Mouse (Mus musculus): ENCODE results near the gene Usp40. TPM values are rescaled to one million over a fixed set of nuclear protein-coding genes. Genes with fewer than 3 reads are reported as not detected.

The Usp40 gene
- polyA plus RNA-seq, 1 experiment = 10.1 TPM

- WGBS = 93% methylated on average over 4 of the region's 4 CpGs
- TF ChIP-seq CTCF (conservative IDR thresholded peaks at IDR 0.05; ENCODE audit: insufficient read depth, insufficient read length, low read depth, low read length) (no peak), POLR2A (IDR thresholded peaks at IDR 0.05; ENCODE audit: low read depth, low read length) (no peak)
- H3K27me3 ChIP-seq (replicated peaks; ENCODE audit: control insufficient read depth, insufficient read depth, low read length) = no peaks in the 10 kb centered on the region
- no peaks in the 10 kb centered on the region for H3K4me1 ChIP-seq (ENCODE audit: control insufficient read depth, insufficient read depth, low read length)
- DNase-seq = no peak
- H3K27ac ChIP-seq (ENCODE audit: insufficient read depth, low read depth, low read length) = no peak overlapping the region
- H3K36me3 ChIP-seq (ENCODE audit: control insufficient read depth, insufficient read depth, low read length) = no peaks in the 10 kb centered on the region
- H3K4me3 ChIP-seq (ENCODE audit: insufficient read depth, low read depth, low read length) = no peak overlapping the region
These were observed 5.8 kb upstream of the Usp40 start for GRCm38 (mm10) chr1:88014194-88014593.

GRCm38 (mm10) chr1:88013726-88014125 lies 5.4 kb upstream of the Usp40 start:
- H3K27ac ChIP-seq (ENCODE audit: insufficient read depth, low read depth, low read length) = no peak overlapping the region
- no peaks in the 10 kb centered on the region for H3K27me3 ChIP-seq (replicated peaks; ENCODE audit: control insufficient read depth, insufficient read depth, low read length)
- 38% methylated on average over 3 of the region's 3 CpGs for WGBS

GRCm38 (mm10) chr1:88009521-88009920 lies 1.2 kb upstream of the Usp40 start:
- DNase-seq = no peak
- Histone ChIP-seq H3K36me3 (ENCODE audit: control insufficient read depth, insufficient read depth, low read length) (no peaks in the 10 kb centered on the region; the same call in 1 of the 2 replicates), H3K4me1 (ENCODE audit: control insufficient read depth, insufficient read depth, low read length) (peaks cover 2% of the 10 kb centered on the region; the same call in 1 of the 2 replicates), H3K27me3 (replicated peaks; ENCODE audit: control insufficient read depth, insufficient read depth, low read length) (no peaks in the 10 kb centered on the region), H3K4me3 (ENCODE audit: insufficient read depth, low read depth, low read length) (no peak overlapping the region), H3K27ac (ENCODE audit: insufficient read depth, low read depth, low read length) (no peak overlapping the region)
- 74% methylated on average over 3 of the region's 3 CpGs for WGBS
- TF ChIP-seq CTCF (conservative IDR thresholded peaks at IDR 0.05; ENCODE audit: insufficient read depth, insufficient read length, low read depth, low read length) (no peak), POLR2A (IDR thresholded peaks at IDR 0.05; ENCODE audit: low read depth, low read length) (no peak)

More at GRCm38 (mm10) chr1:88013726-88014125, 5.4 kb upstream of the Usp40 start:
- no peaks in the 10 kb centered on the region for H3K36me3 ChIP-seq (ENCODE audit: control insufficient read depth, insufficient read depth, low read length)
- no peak overlapping the region for H3K4me3 ChIP-seq (ENCODE audit: insufficient read depth, low read depth, low read length)
- TF ChIP-seq CTCF (conservative IDR thresholded peaks at IDR 0.05; ENCODE audit: insufficient read depth, insufficient read length, low read depth, low read length) = no peak
- TF ChIP-seq POLR2A (IDR thresholded peaks at IDR 0.05; ENCODE audit: low read depth, low read length) = no peak
- no peaks in the 10 kb centered on the region; the same call in 1 of the 2 replicates for H3K4me1 ChIP-seq (ENCODE audit: control insufficient read depth, insufficient read depth, low read length)
- peak; percentile 14 for DNase-seq

- Histone ChIP-seq H3K27me3 (replicated peaks; ENCODE audit: control insufficient read depth, insufficient read depth, low read length) (no peaks in the 10 kb centered on the region), H3K27ac (ENCODE audit: insufficient read depth, low read depth, low read length) (no peak overlapping the region), H3K4me1 (ENCODE audit: control insufficient read depth, insufficient read depth, low read length) (peaks cover 2% of the 10 kb centered on the region; the same call in 1 of the 2 replicates), H3K36me3 (ENCODE audit: control insufficient read depth, insufficient read depth, low read length) (no peaks in the 10 kb centered on the region; the same call in 1 of the 2 replicates), H3K4me3 (ENCODE audit: insufficient read depth, low read depth, low read length) (peak overlapping the region; percentile 74; the same call in 1 of the 2 replicates)
- WGBS = 32% methylated on average over 4 of the region's 4 CpGs
- no peak for TF ChIP-seq POLR2A (IDR thresholded peaks at IDR 0.05; ENCODE audit: low read depth, low read length)
- no peak for TF ChIP-seq CTCF (conservative IDR thresholded peaks at IDR 0.05; ENCODE audit: insufficient read depth, insufficient read length, low read depth, low read length)
- DNase-seq = no peak
These were observed 384 bp upstream of the Usp40 start for GRCm38 (mm10) chr1:88008735-88009134.

GRCm38 (mm10) chr1:88007692-88008210 lies 600 bp downstream of the Usp40 start:
- peak overlapping the region; percentile 74 for H3K4me3 ChIP-seq (ENCODE audit: insufficient read depth, low read depth, low read length)
- TF ChIP-seq POLR2A (IDR thresholded peaks at IDR 0.05; ENCODE audit: low read depth, low read length) = no peak
- no peak for TF ChIP-seq CTCF (conservative IDR thresholded peaks at IDR 0.05; ENCODE audit: insufficient read depth, insufficient read length, low read depth, low read length)
- H3K27ac ChIP-seq (ENCODE audit: insufficient read depth, low read depth, low read length) = peak overlapping the region; percentile 54
- 0% methylated on average over 5 of the region's 5 CpGs for WGBS
- no peaks in the 10 kb centered on the region for H3K27me3 ChIP-seq (replicated peaks; ENCODE audit: control insufficient read depth, insufficient read depth, low read length)
- DNase-seq = no peak
- peaks cover 2% of the 10 kb centered on the region; the same call in 1 of the 2 replicates for H3K4me1 ChIP-seq (ENCODE audit: control insufficient read depth, insufficient read depth, low read length)
- H3K36me3 ChIP-seq (ENCODE audit: control insufficient read depth, insufficient read depth, low read length) = no peaks in the 10 kb centered on the region; the same call in 1 of the 2 replicates

GRCm38 (mm10) chr1:87992716-87993115 lies 15.6 kb downstream of the Usp40 start:
- DNase-seq = no peak
- Histone ChIP-seq H3K4me3 (ENCODE audit: insufficient read depth, low read depth, low read length) (no peak overlapping the region), H3K27me3 (replicated peaks; ENCODE audit: control insufficient read depth, insufficient read depth, low read length) (no peaks in the 10 kb centered on the region), H3K36me3 (ENCODE audit: control insufficient read depth, insufficient read depth, low read length) (peaks cover 15% of the 10 kb centered on the region; the same call in 1 of the 2 replicates), H3K27ac (ENCODE audit: insufficient read depth, low read depth, low read length) (no peak overlapping the region), H3K4me1 (ENCODE audit: control insufficient read depth, insufficient read depth, low read length) (no peaks in the 10 kb centered on the region)
- WGBS = 99% methylated on average over 2 of the region's 2 CpGs
- TF ChIP-seq POLR2A (IDR thresholded peaks at IDR 0.05; ENCODE audit: low read depth, low read length) (no peak), CTCF (conservative IDR thresholded peaks at IDR 0.05; ENCODE audit: insufficient read depth, insufficient read length, low read depth, low read length) (no peak)

- H3K27me3 ChIP-seq (replicated peaks; ENCODE audit: control insufficient read depth, insufficient read depth, low read length) = no peaks in the 10 kb centered on the region
- DNase-seq = no peak
- H3K36me3 ChIP-seq (ENCODE audit: control insufficient read depth, insufficient read depth, low read length) = peaks cover 19% of the 10 kb centered on the region
- H3K4me3 ChIP-seq (ENCODE audit: insufficient read depth, low read depth, low read length) = no peak overlapping the region
- H3K4me1 ChIP-seq (ENCODE audit: control insufficient read depth, insufficient read depth, low read length) = no peaks in the 10 kb centered on the region
- no peak overlapping the region for H3K27ac ChIP-seq (ENCODE audit: insufficient read depth, low read depth, low read length)
- WGBS = 83% methylated on average over 4 of the region's 4 CpGs
- TF ChIP-seq POLR2A (IDR thresholded peaks at IDR 0.05; ENCODE audit: low read depth, low read length) (no peak), CTCF (conservative IDR thresholded peaks at IDR 0.05; ENCODE audit: insufficient read depth, insufficient read length, low read depth, low read length) (no peak)
These were observed 26.1 kb downstream of the Usp40 start for GRCm38 (mm10) chr1:87982291-87982690.

Measured in kidney, adult 2 months (tissue).